Mouse (Mus musculus): Measurements from ENCODE around the gene Slc22a4. TPM values are rescaled to one million over a fixed set of nuclear protein-coding genes. Genes with fewer than 3 reads are reported as not detected.

Slc22a4 gene
- polyA plus RNA-seq (2015; fragmentation: Illumina TruSeq; extraction: RNeasy Lipid Tissue Mini Kit (QIAGEN cat#74804); ENCODE audit: insufficient read depth, low read depth, low replicate concordance): 1.8 TPM

DNA sequence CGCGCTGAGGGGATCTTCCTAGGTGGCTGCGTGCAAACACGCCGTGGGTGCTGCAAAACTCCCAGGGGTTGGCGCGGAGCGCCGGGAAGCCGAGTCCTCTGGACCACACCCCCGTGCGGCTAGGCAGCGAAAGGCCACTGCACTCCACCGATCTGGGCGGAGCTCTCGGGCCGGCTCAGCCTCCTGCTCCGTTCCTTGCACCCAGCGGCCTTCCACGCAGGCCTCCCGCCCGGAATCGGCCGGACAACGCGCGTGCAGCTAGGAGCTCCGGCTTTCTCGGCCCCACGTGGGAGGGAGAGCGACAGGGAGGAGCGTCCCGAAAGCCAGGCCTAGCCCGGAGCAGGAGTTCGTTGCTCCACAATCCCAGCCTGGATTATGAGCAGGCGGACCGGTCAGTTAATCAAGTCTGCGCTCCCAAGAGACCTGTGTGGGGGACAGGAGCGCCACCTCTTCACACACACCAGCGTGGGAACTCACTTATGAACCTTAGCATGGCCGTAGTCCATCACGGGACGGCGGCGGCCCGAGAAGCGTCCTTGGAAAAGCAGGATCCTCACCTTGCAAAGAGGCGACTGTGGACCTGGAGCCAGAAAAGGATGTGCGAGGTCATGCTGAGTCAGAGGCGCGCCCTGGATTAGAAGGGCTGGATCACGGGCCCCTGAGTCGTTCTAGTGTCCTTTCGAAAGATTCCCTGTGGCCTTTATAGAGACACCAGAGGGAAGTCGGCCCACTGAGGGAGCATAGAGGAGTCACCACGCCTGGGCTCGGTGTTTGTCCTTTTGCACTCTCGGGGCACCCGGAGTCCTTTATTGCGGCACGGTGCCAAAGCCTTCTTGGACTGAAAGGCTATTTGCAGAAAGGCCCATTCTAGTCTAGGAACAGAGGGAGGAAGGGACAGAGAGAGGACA, at the start of gene Slc22a4:
Slc22a4 (minus strand) TSS at position 47 of the 908 bp plus-strand sequence.

DNA sequence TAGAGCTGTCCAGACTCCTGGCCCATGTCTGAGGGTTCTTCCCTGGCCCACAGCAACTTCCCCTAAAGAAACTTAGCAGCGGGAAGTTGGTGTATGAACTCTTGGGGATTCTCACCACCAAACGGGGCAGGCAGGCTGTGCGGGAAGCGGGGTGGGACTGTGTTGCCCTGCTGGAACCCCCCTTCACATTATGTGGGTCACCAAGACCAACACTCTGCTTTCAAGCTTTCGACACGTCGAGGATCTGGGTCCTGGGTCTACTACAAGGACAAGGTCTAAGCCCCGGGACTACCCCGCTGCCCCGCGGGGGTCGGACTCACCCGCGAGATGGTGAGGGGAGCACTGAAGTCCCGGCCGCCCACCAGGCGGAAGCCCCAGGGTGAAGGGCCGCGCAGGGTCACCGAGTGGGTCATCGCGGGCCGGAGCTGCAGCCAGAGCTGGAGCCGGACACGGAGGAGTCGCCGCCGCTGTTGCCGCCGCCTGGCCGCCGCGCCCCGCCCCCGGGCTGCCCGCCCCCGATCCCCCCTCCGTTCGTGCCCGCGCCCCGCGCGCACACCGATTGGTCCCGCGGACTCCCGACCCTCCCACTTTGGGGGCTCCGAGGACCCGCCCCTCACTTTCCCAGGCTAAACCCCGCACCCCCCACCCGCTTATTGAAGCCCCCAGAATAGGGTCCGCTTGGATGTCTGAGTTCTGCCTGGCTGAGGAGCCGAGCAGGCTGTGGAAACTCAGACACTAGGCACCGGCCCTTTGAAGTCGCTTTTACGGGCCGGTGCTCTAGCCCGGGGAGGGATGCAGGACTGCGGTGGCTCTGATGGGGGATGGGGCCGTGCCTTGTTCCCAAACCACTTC, 40.9 kb upstream of the Slc22a4 start, which contains the start of gene Pdlim4:
Pdlim4 (minus strand) TSS at position 495 of the 852 bp plus-strand sequence.

DNA sequence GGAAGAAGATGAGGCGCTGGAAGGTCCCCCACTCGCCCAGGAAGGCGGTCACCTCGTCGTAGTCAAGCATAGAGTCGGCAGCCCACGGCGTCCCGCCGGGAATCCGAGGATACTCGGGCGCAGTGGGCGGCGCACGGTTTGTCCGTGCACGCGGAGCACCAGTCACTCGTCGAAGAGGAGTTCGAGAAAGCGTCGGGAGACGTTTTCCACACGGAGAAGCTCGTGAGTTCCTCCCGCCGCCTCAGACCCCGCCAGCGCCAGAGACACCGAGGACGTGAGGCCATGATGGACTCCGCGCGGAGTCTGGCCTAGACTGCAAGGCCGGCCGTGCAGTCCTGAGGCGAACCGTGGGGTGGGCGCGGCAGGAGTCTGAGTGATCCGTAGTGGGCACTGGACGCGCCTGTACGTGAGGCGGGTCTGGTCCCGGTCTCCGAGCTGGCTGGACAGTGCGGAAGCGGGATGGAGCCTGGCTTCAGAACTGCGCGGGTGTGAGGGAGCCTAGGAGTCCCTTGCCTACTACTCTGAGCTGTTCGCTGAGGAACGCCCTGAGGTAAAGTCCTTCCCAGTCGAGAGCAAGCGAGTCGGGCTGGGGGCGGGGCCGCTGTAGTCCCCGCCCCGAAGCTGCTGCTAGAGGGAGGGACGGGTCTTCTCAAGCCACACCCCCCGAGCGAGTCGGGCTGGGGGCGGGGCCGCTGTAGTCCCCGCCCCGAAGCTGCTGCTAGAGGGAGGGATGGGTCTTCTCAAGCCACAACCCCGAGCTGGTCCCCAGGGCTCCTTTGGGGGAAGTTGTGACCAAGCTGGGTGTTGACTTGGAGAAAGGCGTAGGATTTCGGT, 47.9 kb downstream of the Slc22a4 start, which contains the start of gene Slc22a21:
Slc22a21 (minus strand) TSS at position 545 of the 834 bp plus-strand sequence.

Other genes starting within 250 kb of the Slc22a4 start
- gene Gm12216, start 168.8 kb downstream of the Slc22a4 start, polyA plus RNA-seq (2015; fragmentation: Illumina TruSeq; extraction: RNeasy Lipid Tissue Mini Kit (QIAGEN cat#74804); ENCODE audit: insufficient read depth, low read depth, low replicate concordance): 3.2 TPM
- 4.7 TPM for gene Slc22a5, start 136.4 kb downstream of the Slc22a4 start, polyA plus RNA-seq (2015; fragmentation: Illumina TruSeq; extraction: RNeasy Lipid Tissue Mini Kit (QIAGEN cat#74804); ENCODE audit: insufficient read depth, low read depth, low replicate concordance)
- gene Slc22a21, start 47.8 kb downstream of the Slc22a4 start, polyA plus RNA-seq (2015; fragmentation: Illumina TruSeq; extraction: RNeasy Lipid Tissue Mini Kit (QIAGEN cat#74804); ENCODE audit: insufficient read depth, low read depth, low replicate concordance): 0.76 TPM
- 5.8 TPM for gene Pdlim4, start 40.9 kb upstream of the Slc22a4 start, polyA plus RNA-seq (2015; fragmentation: Illumina TruSeq; extraction: RNeasy Lipid Tissue Mini Kit (QIAGEN cat#74804); ENCODE audit: insufficient read depth, low read depth, low replicate concordance)
- 7.5 TPM for gene P4ha2, start 72.0 kb upstream of the Slc22a4 start, polyA plus RNA-seq (2015; fragmentation: Illumina TruSeq; extraction: RNeasy Lipid Tissue Mini Kit (QIAGEN cat#74804); ENCODE audit: insufficient read depth, low read depth, low replicate concordance)
- not detected for gene Csf2, start 221.6 kb upstream of the Slc22a4 start, polyA plus RNA-seq (2015; fragmentation: Illumina TruSeq; extraction: RNeasy Lipid Tissue Mini Kit (QIAGEN cat#74804); ENCODE audit: insufficient read depth, low read depth, low replicate concordance)
- not detected for gene Il3, start 239.2 kb upstream of the Slc22a4 start, polyA plus RNA-seq (2015; fragmentation: Illumina TruSeq; extraction: RNeasy Lipid Tissue Mini Kit (QIAGEN cat#74804); ENCODE audit: insufficient read depth, low read depth, low replicate concordance)

Data from pancreas, adult 10 weeks (tissue).